8 mouse cellular contexts compared by ENCODE assay signal in the genomic region with DNA sequence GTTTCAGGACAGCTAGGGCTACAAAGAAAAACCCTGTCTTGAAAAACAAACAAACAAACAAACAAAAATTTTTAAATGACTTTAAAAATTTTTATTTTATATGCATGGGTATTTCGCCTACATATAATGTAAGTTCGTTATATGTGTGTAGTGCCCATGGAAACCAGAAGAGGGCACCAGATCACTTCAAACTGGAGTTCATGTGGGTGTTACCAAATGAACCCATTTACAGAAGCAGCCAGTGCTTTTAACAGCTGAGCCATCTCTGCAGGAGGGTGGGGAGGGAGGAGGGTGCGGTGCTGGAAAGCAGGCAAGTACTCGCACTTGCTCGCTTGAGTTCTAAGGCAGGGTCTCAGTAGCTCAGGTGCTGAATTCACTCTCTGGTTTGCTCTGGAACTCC. TPM values are rescaled to one million over a fixed set of nuclear protein-coding genes. Genes with fewer than 3 reads are reported as not detected.
DNase-seq lines count a peak whose midpoint lies in the region.

No protein-coding gene starts in this region.

- DNase-seq in adrenal gland, postnatal 10 days = peak; percentile 50
- DNase-seq in adrenal gland, postnatal 25 days = no peak
- peak; percentile 69 for DNase-seq in layer of hippocampus, adult 11-12 months (ENCODE audit: low spot score)
- no peak for DNase-seq in layer of hippocampus, adult 9-11 months
- DNase-seq in MEL-GATA-1-ER (ENCODE audit: extremely low read depth, low read depth) = peak; percentile 69
- peak; percentile 80 for DNase-seq in induced T-regulatory cell, adult 2 months (ENCODE audit: low read depth)
- DNase-seq in natural killer cell, adult 2 months (ENCODE audit: low spot score in 2 of 2) = peak; percentile 25 to 58
- no peak for DNase-seq in frontal cortex, postnatal 14 days (ENCODE audit: low spot score in 2 of 2)

RNA-seq across cellular contexts. Expression of gene Rpl12, which starts 21.9 kb away (rescaled TPM):
- 100 to 1,000 TPM; 174 to 187 TPM for total RNA-seq in adrenal gland, postnatal 10 days (2021)
- total RNA-seq in adrenal gland, postnatal 25 days (2021) = 133 and 250 TPM in 2 replicates

RNA-seq across cellular contexts. Expression of gene Lrsam1, which starts 22.0 kb away (rescaled TPM):
- total RNA-seq in adrenal gland, postnatal 10 days (2021) = 10 to 100 TPM; 14.6 to 23.7 TPM
- 17.4 and 28.7 TPM in 2 replicates for total RNA-seq in adrenal gland, postnatal 25 days (2021)

RNA-seq across cellular contexts. Expression of gene Slc2a8, which starts 42.5 kb away (rescaled TPM):
- total RNA-seq in adrenal gland, postnatal 10 days (2021) = 10 to 100 TPM; 20.1 to 23.0 TPM
- 15.0 and 24.4 TPM in 2 replicates for total RNA-seq in adrenal gland, postnatal 25 days (2021)

Comparison
In these comparisons a context has a peak if more than half of its experiments do, and no peak if none do; other contexts are left out.
1. DNase-seq: peak in adrenal gland, postnatal 10 days (single experiment), layer of hippocampus, adult 11-12 months (single experiment), MEL-GATA-1-ER (single experiment), induced T-regulatory cell, adult 2 months (single experiment) and natural killer cell, adult 2 months (2 of 2); none in adrenal gland, postnatal 25 days (single experiment), layer of hippocampus, adult 9-11 months (single experiment) and frontal cortex, postnatal 14 days (0 of 2).